Mouse (Mus musculus) intestine, embryonic 16.5 days (tissue): ENCODE results near the gene H3f3a. TPM values are rescaled to one million over a fixed set of nuclear protein-coding genes. Genes with fewer than 3 reads are reported as not detected.

Experiments used
- ATAC-seq: fragments of 200-750 bp; cut with Nextera tagmentation; 2 replicates; pipeline ENCODE4 v1.8.0; 2017; ENCODE audit warnings: moderate TSS enrichment, moderate library complexity
- H3K27ac ChIP-seq: fragments of 300-500 bp; sonication (generic); 2 replicates; pipeline ENCODE4 v1.5.1; 2014; ENCODE audit warnings: mild to moderate bottlenecking, low read length
- H3K27me3 ChIP-seq: fragments of 300-500 bp; sonication (generic); replicated peaks from 2 replicates; pipeline ENCODE4 v1.6.1; 2014; ENCODE audit warnings: low read length, control low read depth, mixed read lengths; ENCODE audit not compliant: control insufficient read depth, insufficient read depth
- H3K36me3 ChIP-seq: fragments of 300-500 bp; sonication (generic); 2 replicates; pipeline ENCODE4 v1.6.1; 2014; ENCODE audit warnings: low read length, control low read depth; ENCODE audit not compliant: control insufficient read depth, insufficient read depth
- H3K4me1 ChIP-seq: fragments of 300-500 bp; sonication (generic); 2 replicates; pipeline ENCODE4 v1.6.1; 2014; ENCODE audit warnings: low read length, control low read depth, mixed read lengths; ENCODE audit not compliant: control insufficient read depth, insufficient read depth
- H3K4me2 ChIP-seq: fragments of 300-500 bp; sonication (generic); 2 replicates; pipeline ENCODE4 v1.6.1; 2014; ENCODE audit warnings: low read depth, low read length, control low read depth
- H3K4me3 ChIP-seq: fragments of 300-500 bp; sonication (generic); 2 replicates; pipeline ENCODE4 v1.5.1; 2014; ENCODE audit warnings: mild to moderate bottlenecking, low read length
- H3K9ac ChIP-seq: fragments of 300-500 bp; sonication (generic); 2 replicates; pipeline ENCODE4 v1.6.1; 2014; ENCODE audit warnings: low read depth, low read length
- H3K9me3 ChIP-seq: fragments of 300-500 bp; sonication (generic); 2 replicates; pipeline ENCODE4 v1.6.1; 2016; ENCODE audit warnings: low read length, control low read depth; ENCODE audit not compliant: control insufficient read depth
- WGBS: fragments of 180-500 bp; shearing (Covaris S2); extraction: QIAGEN DNeasy Blood & Tissue Kit; methylation state at CpG from one replicate; pipeline ENCODE4 v1.1.7; 2014; 5-methylcytosine and 5-hydroxymethylcytosine counted together
- polyA plus RNA-seq: library from polyadenylated mRNA; unstranded; fragments of >200 nt; fragmentation: Nextera tagmentation; extraction: Ambion mirVana; gene quantifications from 2 replicates; pipeline ENCODE4 v1.2.1, GENCODE M21; 2015

The H3f3a gene
- polyA plus RNA-seq, 1 experiment from 2014 or later, result 1,810 TPM

GRCm38 (mm10) chr1:180824721-180825120 is 11.0 kb upstream of the H3f3a start:
- H3K9me3 ChIP-seq, result 0 out of 2 replicates have a peak, but pooled peaks cover 4% of the 10 kb centered on the region
- no peaks in the 10 kb centered on the region for H3K27me3 ChIP-seq
- no peaks in the 10 kb centered on the region for H3K36me3 ChIP-seq
- no peak overlapping the region for H3K4me3 ChIP-seq
- no peak overlapping the region for H3K4me2 ChIP-seq
- H3K9ac ChIP-seq, result no peak overlapping the region
- no peak for ATAC-seq
- H3K4me1 ChIP-seq, result no peaks in the 10 kb centered on the region
- 77% methylated on average over 3 of the region's 3 CpGs for WGBS
- no peak overlapping the region for H3K27ac ChIP-seq

DNA sequence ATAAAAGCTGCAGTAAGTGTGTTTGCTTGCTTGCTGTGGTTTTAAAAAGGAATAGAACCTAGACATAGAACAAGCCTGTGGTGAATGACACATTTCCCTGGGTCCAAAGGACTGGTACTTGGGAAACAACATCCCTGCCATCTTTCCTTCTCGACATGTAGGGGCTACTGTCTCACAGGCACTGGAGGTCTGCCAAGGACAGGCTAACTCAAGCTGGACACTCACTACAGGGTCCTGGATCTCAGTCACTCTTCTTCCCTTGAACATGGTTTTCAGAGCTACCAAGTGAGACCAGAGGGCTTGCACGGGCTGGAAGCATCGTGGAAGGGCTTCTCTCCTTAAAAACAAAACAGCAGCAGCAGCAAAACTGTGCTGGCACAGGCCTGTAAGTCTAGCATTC is 10.0 kb upstream of the H3f3a start:
- no peak overlapping the region for H3K4me2 ChIP-seq
- H3K9ac ChIP-seq, result no peak overlapping the region
- H3K4me1 ChIP-seq, result no peaks in the 10 kb centered on the region
- H3K4me3 ChIP-seq, result no peak overlapping the region
- no peak overlapping the region for H3K27ac ChIP-seq
- 0 out of 2 replicates have a peak, but pooled peaks cover 4% of the 10 kb centered on the region for H3K9me3 ChIP-seq
- WGBS, result 73% methylated on average over 3 of the region's 3 CpGs
- H3K27me3 ChIP-seq, result no peaks in the 10 kb centered on the region
- no peaks in the 10 kb centered on the region for H3K36me3 ChIP-seq
- ATAC-seq, result no peak

- Histone ChIP-seq H3K4me3 (no peak overlapping the region), H3K27me3 (no peaks in the 10 kb centered on the region), H3K9ac (no peak overlapping the region), H3K27ac (no peak overlapping the region), H3K36me3 (no peaks in the 10 kb centered on the region), H3K4me2 (no peak overlapping the region), H3K4me1 (no peaks in the 10 kb centered on the region), H3K9me3 (0 out of 2 replicates have a peak, but pooled peaks cover 4% of the 10 kb centered on the region)
- ATAC-seq, result no peak
- 88% methylated on average over 5 of the region's 5 CpGs for WGBS
Observed at GRCm38 (mm10) chr1:180822276-180822675, 8.5 kb upstream of the H3f3a start.

DNA sequence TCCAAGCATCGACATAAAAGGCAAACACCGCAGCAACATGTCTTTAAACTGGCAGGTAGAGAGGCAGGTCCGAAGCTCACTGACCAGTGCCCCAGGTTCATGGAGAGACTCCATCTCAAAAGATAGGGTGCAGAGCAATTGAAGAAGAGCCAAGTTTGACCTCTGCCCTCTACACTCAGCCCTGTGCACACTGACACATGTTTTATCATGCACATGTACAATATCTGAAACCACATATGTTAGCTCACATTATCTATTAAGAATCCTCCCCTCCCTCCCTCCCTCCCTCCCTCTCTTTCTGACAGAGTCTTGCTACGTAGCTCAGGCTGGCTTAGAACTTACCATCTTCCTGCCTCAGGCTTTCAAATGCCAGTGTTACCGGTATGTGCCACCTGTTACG is 7.4 kb upstream of the H3f3a start:
- no peak overlapping the region for H3K9ac ChIP-seq
- H3K36me3 ChIP-seq, result no peaks in the 10 kb centered on the region
- ATAC-seq, result peak; percentile 54
- no peaks in the 10 kb centered on the region for H3K9me3 ChIP-seq
- H3K4me3 ChIP-seq, result no peak overlapping the region
- no peaks in the 10 kb centered on the region for H3K4me1 ChIP-seq
- H3K27me3 ChIP-seq, result no peaks in the 10 kb centered on the region
- H3K27ac ChIP-seq, result no peak overlapping the region
- 86% methylated on average over 6 of the region's 6 CpGs for WGBS
- no peak overlapping the region for H3K4me2 ChIP-seq

- Histone ChIP-seq H3K4me3 (no peak overlapping the region), H3K27ac (no peak overlapping the region), H3K4me2 (no peak overlapping the region), H3K9ac (no peak overlapping the region), H3K4me1 (peaks cover 4% of the 10 kb centered on the region; the same call in 1 of the 2 replicates), H3K36me3 (no peaks in the 10 kb centered on the region), H3K27me3 (no peaks in the 10 kb centered on the region), H3K9me3 (no peaks in the 10 kb centered on the region)
- WGBS, result 78% methylated on average over 2 of the region's 2 CpGs
- no peak for ATAC-seq
Observed at GRCm38 (mm10) chr1:180818000-180818399, 4.3 kb upstream of the H3f3a start.

DNA sequence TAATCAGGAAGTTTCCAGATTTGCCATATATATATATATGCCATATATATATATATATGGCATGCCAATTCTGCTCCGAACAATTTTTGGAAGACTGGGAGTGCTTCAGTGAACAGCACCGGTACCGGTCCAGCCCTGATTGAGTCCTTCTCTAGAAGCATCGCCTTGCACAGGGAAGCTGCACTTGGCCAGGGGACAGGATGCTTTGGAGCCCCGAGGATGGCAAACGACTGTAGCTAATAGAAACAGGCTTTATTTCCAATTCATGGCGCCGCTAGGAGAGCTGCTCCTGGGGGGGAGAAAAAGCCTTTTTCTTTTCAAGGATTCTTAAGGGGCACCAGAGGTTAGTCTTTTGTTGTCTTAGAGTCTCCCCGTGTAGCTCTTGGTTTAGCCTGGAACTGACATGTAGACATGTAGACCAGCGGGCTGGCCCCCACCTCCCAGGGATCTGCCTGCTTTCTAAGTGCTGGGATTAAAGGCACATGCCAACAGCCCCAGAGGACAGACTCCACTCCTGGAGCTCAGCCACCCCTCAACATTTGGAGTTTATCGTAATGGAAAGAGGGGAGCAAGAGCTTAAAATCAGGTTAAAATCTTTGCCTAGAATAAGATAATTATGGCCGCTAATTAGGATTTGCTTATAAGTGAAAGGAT is 1.8 kb upstream of the H3f3a start:
- Histone ChIP-seq H3K4me3 (no peak overlapping the region), H3K4me1 (peaks cover 7% of the 10 kb centered on the region), H3K36me3 (no peaks in the 10 kb centered on the region), H3K9ac (no peak overlapping the region), H3K27ac (no peak overlapping the region), H3K27me3 (no peaks in the 10 kb centered on the region), H3K4me2 (no peak overlapping the region), H3K9me3 (no peaks in the 10 kb centered on the region)
- WGBS, result 69% methylated on average over 12 of the region's 12 CpGs
- ATAC-seq, result no peak

- Histone ChIP-seq H3K4me1 (peaks cover 14% of the 10 kb centered on the region), H3K27me3 (no peaks in the 10 kb centered on the region), H3K4me3 (peak overlapping the region; percentile 98), H3K36me3 (0 out of 2 replicates have a peak, but pooled peaks cover 6% of the 10 kb centered on the region), H3K27ac (peak overlapping the region; percentile 100), H3K9ac (peak overlapping the region; percentile 100), H3K4me2 (peak overlapping the region; percentile 77), H3K9me3 (no peaks in the 10 kb centered on the region)
- WGBS, result under 1% methylated on average over 48 of the region's 65 CpGs
- ATAC-seq, result peak; percentile 95
Observed at GRCm38 (mm10) chr1:180813409-180813884, 296 bp downstream of the H3f3a start.

- peak overlapping the region; percentile 100 for H3K9ac ChIP-seq
- no peaks in the 10 kb centered on the region for H3K9me3 ChIP-seq
- peaks cover 19% of the 10 kb centered on the region for H3K4me1 ChIP-seq
- peak; percentile 49 for ATAC-seq
- peak overlapping the region; percentile 38; the same call in 1 of the 2 replicates for H3K4me2 ChIP-seq
- no peaks in the 10 kb centered on the region for H3K27me3 ChIP-seq
- WGBS, result under 1% methylated on average over 71 of the region's 71 CpGs
- peaks cover 10% of the 10 kb centered on the region for H3K36me3 ChIP-seq
- peak overlapping the region; percentile 100 for H3K27ac ChIP-seq
- peak overlapping the region; percentile 98 for H3K4me3 ChIP-seq
Observed at GRCm38 (mm10) chr1:180812463-180813408, 1.0 kb downstream of the H3f3a start.
